Mouse (Mus musculus) frontal cortex, adult 2 months (tissue): ENCODE measurements around the gene Htra1. TPM values are rescaled to one million over a fixed set of nuclear protein-coding genes. Genes with fewer than 3 reads are reported as not detected.
A peak's percentile ranks its signal among the peaks of the same experiment; 100 is the strongest.

Experiments used
- DNase-seq, 2 experiments: peaks; one replicate each; pipeline ENCODE4 v3.0.0; 2022; ENCODE audit warnings: low spot score in 1 of 2; ENCODE audit errors: extremely low spot score in 1 of 2
- polyA plus RNA-seq: library from polyadenylated mRNA; depleted of rRNA; stranded (reverse); fragments of >200 nt; gene quantifications from 2 replicates; pipeline ENCODE4 v1.2.3, GENCODE M21; 2012; rRNA removed

Htra1 gene
- 172 and 212 TPM in 2 replicates for polyA plus RNA-seq

- peak; percentile 52 to 78 for DNase-seq
Observed at GRCm38 (mm10) chr7:130935793-130936471, at the start of gene Htra1. Gene Htra1, plus strand, starts transcription at chr7:130936111.

- DNase-seq, result peak in 1 of 2 experiments; percentile 37
Observed at GRCm38 (mm10) chr7:130886246-130886645, 49.7 kb upstream of the Htra1 start.

GRCm38 (mm10) chr7:130887946-130888345, 48.0 kb upstream of the Htra1 start:
- peak in 1 of 2 experiments; percentile 58 for DNase-seq

- DNase-seq, result no peak
Observed at GRCm38 (mm10) chr7:130890871-130891270, 45.0 kb upstream of the Htra1 start.

- DNase-seq, result peak; percentile 75 to 77
Observed at GRCm38 (mm10) chr7:130892973-130893372, 42.9 kb upstream of the Htra1 start.

- no peak for DNase-seq
Observed at GRCm38 (mm10) chr7:130894931-130895617, 40.8 kb upstream of the Htra1 start.

GRCm38 (mm10) chr7:130895618-130895945, 40.3 kb upstream of the Htra1 start:
- DNase-seq, result no peak

GRCm38 (mm10) chr7:130896064-130896463, 39.8 kb upstream of the Htra1 start:
- DNase-seq, result peak; percentile 40 to 65

GRCm38 (mm10) chr7:130897201-130897600, 38.7 kb upstream of the Htra1 start:
- DNase-seq, result no peak

- no peak for DNase-seq
Observed at GRCm38 (mm10) chr7:130898373-130898772, 37.5 kb upstream of the Htra1 start.

- DNase-seq, result no peak
Observed at GRCm38 (mm10) chr7:130900233-130900848, 35.6 kb upstream of the Htra1 start.

GRCm38 (mm10) chr7:130902929-130903328, 33.0 kb upstream of the Htra1 start:
- no peak for DNase-seq

GRCm38 (mm10) chr7:130903505-130904074, 32.3 kb upstream of the Htra1 start:
- DNase-seq, result peak; percentile 35 to 72

GRCm38 (mm10) chr7:130904571-130905365, 31.1 kb upstream of the Htra1 start:
- DNase-seq, result no peak

- DNase-seq, result no peak
Observed at GRCm38 (mm10) chr7:130910841-130911240, 25.1 kb upstream of the Htra1 start.

GRCm38 (mm10) chr7:130914693-130915363, 21.1 kb upstream of the Htra1 start:
- peak in 1 of 2 experiments; percentile 76 for DNase-seq

- no peak for DNase-seq
Observed at GRCm38 (mm10) chr7:130918260-130918659, 17.7 kb upstream of the Htra1 start.

GRCm38 (mm10) chr7:130922981-130923731, 12.8 kb upstream of the Htra1 start:
- DNase-seq, result peak in 1 of 2 experiments; percentile 49

GRCm38 (mm10) chr7:130930401-130930800, 5.5 kb upstream of the Htra1 start:
- no peak for DNase-seq
